Mouse (Mus musculus): ENCODE data around the gene Gli3. TPM values are rescaled to one million over a fixed set of nuclear protein-coding genes. Genes with fewer than 3 reads are reported as not detected.

The Gli3 gene
- total RNA-seq, 2 experiments from 2014 or later = 3.3 to 4.7 TPM

- no peak for DNase-seq (ENCODE audit: low spot score in 2 of 2)
Observed at GRCm38 (mm10) chr13:15624490-15625353, 161.7 kb downstream of the Gli3 start.

- no peak for DNase-seq (ENCODE audit: low spot score in 2 of 2)
Observed at GRCm38 (mm10) chr13:15641548-15641947, 178.5 kb downstream of the Gli3 start.

- DNase-seq (ENCODE audit: low spot score in 2 of 2) = no peak
Observed at GRCm38 (mm10) chr13:15660502-15660901, 197.5 kb downstream of the Gli3 start.

- no peak for DNase-seq (ENCODE audit: low spot score in 2 of 2)
Observed at GRCm38 (mm10) chr13:15662375-15662774, 199.3 kb downstream of the Gli3 start.

- no peak for DNase-seq (ENCODE audit: low spot score in 2 of 2)
Observed at GRCm38 (mm10) chr13:15664580-15665201, 201.7 kb downstream of the Gli3 start.

GRCm38 (mm10) chr13:15665514-15665913 is 202.5 kb downstream of the Gli3 start:
- DNase-seq (ENCODE audit: low spot score in 2 of 2) = no peak

- DNase-seq (ENCODE audit: low spot score in 2 of 2) = no peak
Observed at GRCm38 (mm10) chr13:15670144-15670961, 207.3 kb downstream of the Gli3 start.

- DNase-seq (ENCODE audit: low spot score in 2 of 2) = no peak
Observed at GRCm38 (mm10) chr13:15670962-15671313, 207.9 kb downstream of the Gli3 start.

GRCm38 (mm10) chr13:15675480-15675879 is 212.4 kb downstream of the Gli3 start:
- no peak for DNase-seq (ENCODE audit: low spot score in 2 of 2)

- DNase-seq (ENCODE audit: low spot score in 2 of 2) = no peak
Observed at GRCm38 (mm10) chr13:15677106-15677760, 214.2 kb downstream of the Gli3 start.

GRCm38 (mm10) chr13:15681530-15681929 is 218.5 kb downstream of the Gli3 start:
- DNase-seq (ENCODE audit: low spot score in 2 of 2) = no peak

GRCm38 (mm10) chr13:15683006-15683405 is 220.0 kb downstream of the Gli3 start:
- DNase-seq (ENCODE audit: low spot score in 2 of 2) = no peak

GRCm38 (mm10) chr13:15688074-15688825 is 225.2 kb downstream of the Gli3 start:
- no peak for DNase-seq (ENCODE audit: low spot score in 2 of 2)

GRCm38 (mm10) chr13:15688826-15689501 is 225.9 kb downstream of the Gli3 start:
- no peak for DNase-seq (ENCODE audit: low spot score in 2 of 2)

- no peak for DNase-seq (ENCODE audit: low spot score in 2 of 2)
Observed at GRCm38 (mm10) chr13:15691751-15692464, 228.9 kb downstream of the Gli3 start.

GRCm38 (mm10) chr13:15692465-15692809 is 229.4 kb downstream of the Gli3 start:
- DNase-seq (ENCODE audit: low spot score in 2 of 2) = no peak

GRCm38 (mm10) chr13:15698284-15698683 is 235.2 kb downstream of the Gli3 start:
- no peak for DNase-seq (ENCODE audit: low spot score in 2 of 2)

- no peak for DNase-seq (ENCODE audit: low spot score in 2 of 2)
Observed at GRCm38 (mm10) chr13:15699116-15699515, 236.1 kb downstream of the Gli3 start.

GRCm38 (mm10) chr13:15704669-15705068 is 241.6 kb downstream of the Gli3 start:
- no peak for DNase-seq (ENCODE audit: low spot score in 2 of 2)
